Mouse (Mus musculus): Measurements from ENCODE around the gene AL607142.1.

AL607142.1 gene

DNA sequence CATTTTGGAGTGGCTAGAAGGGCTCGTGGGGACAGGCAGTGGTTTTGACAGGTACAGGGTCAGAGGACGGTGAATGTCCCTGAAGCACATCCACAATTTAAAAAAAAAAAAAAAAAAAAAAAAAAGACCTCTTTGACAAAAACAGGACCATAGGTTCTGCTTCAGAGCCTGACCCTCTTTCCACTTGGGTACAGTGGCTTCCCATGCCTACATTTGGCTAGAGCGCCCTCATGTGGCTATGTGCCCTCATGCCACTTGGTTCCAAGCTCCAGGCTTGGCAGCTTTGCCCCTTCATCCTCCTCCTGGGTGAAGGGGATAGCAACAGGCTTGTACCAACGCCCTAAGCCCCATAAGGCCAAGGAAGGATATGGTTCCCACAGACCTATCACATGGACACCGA, 39.8 kb downstream of the AL607142.1 start:
- DNase-seq (ENCODE audit: extremely low spot score) = peak; percentile 24

DNA sequence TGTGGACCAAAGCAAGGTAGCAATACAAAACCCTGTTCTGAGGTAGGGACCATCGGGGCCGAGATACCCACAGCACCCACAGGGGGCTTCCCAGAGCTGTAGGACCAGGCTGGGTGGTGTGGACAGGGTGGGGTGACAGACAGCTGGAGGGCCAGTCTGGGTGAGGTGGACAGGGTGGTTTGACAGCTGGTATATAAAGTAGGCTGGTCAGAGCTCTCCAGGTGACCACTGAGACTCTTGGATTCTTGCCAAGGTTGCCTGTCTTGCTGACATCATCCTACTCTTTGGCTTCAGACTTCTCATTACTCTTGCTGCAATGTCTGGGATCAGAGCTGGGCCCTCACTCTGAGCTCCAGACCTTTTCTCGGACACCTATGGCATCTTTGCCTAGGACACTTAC, 41.6 kb downstream of the AL607142.1 start:
- DNase-seq (ENCODE audit: extremely low spot score) = no peak

DNA sequence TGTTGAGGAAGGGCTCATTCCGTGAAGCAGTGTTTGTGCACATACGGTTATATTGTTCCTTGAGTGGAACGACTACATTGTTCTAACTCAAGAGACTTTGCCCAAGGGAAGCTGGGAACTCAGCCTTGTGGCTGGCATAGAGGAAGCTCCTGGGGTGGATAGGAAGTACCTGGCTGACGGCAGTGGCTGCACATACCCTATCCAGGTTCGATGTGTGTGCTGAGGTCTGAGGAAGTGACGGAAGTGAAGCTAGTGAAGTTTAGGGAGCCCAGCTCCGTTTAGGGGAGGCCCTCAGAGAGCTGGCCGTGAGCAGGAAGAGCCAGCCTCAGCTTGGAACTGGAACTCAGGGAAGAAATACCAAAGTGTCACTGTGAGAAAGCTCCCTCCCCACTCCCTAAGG, 43.0 kb downstream of the AL607142.1 start:
- no peak for DNase-seq (ENCODE audit: extremely low spot score)

DNA sequence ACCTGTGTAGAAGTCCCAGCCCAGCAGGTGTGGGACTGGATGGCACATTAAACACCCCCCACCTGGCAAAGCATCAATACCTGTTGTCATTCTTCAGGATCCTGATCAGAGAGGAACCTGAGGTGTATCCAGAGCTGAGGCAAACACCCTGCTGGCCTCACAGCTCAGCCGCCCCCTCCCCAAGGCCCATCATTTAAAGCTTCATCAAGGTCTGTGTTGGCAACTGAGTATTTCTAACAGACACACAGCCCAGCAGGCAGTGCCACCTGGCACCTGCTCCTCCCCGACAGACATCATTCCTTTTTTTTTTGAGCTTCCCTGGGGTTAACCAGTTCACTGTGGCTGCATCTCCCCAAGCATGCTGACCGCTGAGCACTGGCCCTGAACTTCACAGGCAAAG, 50.7 kb downstream of the AL607142.1 start:
- no peak for DNase-seq (ENCODE audit: extremely low spot score)

DNA sequence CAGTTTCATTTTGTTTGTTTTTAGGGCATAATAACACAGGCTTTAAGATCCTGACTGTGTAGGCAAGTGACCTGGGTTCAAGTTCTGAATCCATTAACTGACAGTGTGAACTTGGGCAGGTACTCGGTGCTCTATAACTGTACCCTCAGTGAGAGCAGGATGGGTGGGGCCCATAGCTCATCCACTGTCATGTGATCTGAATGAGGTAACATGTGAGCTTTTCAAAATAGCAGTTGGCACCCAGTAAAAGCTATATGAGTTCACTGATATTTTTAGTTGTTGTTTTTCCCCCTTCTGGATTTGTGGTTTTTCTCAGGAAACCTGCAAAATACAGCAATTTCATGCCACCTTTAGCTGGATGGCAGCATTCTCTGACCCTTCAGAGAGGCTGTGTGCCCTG, 51.5 kb downstream of the AL607142.1 start:
- DNase-seq (ENCODE audit: extremely low spot score) = no peak

DNA sequence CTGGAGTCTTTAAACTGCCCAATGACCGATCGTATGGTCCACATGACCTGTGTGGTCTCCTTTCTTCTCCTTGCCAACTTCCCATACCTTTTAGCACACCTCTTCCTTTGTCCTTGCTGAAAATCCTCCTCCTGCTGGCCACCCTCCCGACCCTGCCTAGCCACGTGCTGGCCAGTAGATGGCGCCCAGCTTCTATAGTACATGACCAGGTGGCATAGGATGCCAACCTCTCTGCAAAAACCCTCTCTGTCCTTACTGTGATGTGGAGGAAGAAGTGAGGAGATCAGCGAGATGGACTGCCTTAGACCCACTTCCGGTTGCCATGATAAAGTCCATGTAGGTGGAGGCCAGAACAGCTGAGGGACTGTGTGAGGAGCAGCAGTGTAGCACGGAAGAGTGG, 55.5 kb downstream of the AL607142.1 start:
- peak; percentile 40 for DNase-seq (ENCODE audit: extremely low spot score)

DNA sequence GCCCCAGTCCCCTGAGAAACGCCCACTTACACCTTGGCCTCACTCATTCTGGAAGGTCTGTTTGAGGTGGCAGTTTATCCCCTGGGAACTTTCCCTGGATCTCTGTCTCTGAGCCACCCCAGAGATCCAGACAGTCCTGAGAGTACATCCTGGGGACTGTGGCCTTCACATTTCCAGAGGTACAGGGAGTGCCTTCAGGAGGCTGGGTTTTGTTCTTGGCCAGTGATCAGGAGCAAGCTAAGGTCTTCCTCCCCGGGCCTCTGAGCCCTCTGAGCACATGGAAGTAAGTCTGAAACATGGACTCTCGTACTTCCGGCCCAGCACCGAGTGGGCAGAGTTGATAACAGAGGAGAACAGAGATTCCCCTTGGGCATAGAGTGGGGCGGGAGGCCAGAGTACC, 59.9 kb downstream of the AL607142.1 start:
- DNase-seq (ENCODE audit: extremely low spot score) = no peak

DNA sequence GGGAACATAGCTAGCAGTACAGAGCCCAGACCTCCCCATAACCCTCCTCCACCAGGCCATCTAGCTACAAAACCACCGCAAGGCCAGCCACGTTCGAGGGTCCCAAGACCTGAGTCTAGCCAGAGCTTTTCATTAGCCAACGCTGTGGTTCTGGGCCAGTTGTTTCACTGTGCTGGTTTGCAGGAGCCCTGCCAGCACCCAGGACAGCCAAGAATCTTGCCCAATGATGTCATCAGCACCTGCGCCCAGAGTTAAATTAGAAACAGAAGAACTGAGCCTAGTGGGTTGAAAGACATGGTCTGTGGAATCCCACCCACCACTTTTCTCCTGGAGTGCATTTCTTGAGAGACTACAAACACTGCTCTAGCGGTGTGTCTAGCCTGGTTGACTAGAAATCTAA, 61.3 kb downstream of the AL607142.1 start:
- DNase-seq (ENCODE audit: extremely low spot score) = no peak

DNA sequence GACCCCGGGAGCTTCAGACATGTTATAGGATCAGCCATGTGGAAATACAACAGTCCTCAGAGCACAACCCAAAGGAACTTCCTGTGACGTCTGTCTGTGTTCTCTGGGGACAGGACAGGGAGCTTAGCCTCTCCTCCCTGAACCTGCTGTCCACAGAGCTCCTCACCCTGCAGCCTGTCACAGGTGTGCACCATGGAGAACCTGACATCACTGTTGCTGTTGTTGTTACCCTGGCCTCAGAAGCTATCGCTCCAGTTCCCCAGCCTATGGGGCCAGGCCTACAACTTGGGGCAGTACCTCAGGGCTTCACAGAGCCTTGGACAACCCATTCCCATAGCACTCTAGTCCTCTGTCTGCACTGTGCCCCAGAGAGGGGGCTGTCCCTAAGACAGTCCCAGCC, 62.5 kb downstream of the AL607142.1 start:
- DNase-seq (ENCODE audit: extremely low spot score) = no peak

DNA sequence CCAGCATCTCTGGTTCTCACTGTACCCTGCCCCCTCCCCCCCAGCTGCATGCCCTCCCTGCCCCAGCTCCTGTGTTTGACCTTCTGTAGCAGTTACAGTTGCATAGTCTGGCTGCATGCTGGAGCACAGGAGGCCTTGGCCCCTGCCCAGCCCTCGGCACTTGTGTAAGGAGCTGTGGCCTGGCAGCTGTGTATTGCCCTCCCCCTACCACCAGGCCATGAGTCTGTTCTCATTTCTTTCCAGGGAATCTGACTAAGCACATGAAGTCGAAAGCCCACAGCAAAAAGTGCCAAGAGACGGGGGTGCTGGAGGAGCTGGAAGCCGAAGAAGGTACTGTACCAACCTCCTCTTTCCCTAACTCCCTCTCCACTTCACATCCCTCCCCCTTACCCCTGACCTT, 63.2 kb downstream of the AL607142.1 start:
- DNase-seq (ENCODE audit: extremely low spot score) = no peak

DNA sequence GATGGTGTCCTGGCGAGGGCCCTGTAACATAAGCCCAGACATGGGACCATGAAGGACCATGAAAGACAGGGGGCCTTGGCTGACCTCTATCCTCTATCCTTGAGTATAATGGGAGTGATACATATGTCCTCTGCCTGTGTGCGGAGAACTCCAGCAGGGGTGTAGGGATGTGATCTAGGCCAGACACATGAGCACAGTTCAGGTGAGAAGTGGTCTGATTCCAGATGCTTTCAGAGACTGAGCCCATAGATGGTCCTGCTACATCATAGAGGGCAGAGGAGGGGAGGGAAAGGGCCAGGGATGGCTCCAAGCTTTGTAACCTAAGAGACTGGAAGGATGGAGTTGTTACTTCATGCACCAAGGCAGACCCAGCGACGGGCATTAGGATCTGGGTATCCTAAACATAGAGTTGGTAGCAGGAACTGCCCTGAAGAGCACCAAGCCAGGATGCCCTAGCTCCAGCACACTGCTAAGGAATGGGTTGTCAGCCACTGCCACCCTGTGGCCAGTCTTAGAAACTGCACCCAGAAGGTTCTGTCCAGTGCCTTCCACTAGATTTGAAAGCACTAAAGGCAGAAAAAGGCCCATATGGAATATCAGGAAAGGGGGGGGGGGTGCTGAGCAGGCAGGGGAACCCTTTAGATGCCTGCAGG, 64.6 kb downstream of the AL607142.1 start:
- peak; percentile 47 for DNase-seq (ENCODE audit: extremely low spot score)

DNA sequence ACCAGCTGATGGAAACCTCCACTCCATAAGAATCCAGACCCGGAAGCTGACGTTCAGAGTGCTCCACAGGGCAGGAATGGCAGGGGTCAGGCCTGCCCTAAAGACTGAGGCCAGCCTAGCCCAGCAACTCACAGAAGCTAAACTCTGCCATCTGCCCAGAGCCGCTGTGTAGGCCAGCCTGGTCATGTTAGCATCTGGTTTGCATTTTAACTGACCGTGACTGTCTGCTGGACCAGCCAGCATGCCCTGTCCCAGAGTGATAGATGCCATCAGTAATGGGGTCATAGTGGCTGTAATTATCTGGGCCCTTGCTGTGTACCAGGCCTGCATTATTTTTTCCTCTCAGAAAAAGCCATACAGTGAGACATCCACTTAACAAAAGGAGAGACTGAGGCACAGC, 66.1 kb downstream of the AL607142.1 start:
- no peak for DNase-seq (ENCODE audit: extremely low spot score)

DNA sequence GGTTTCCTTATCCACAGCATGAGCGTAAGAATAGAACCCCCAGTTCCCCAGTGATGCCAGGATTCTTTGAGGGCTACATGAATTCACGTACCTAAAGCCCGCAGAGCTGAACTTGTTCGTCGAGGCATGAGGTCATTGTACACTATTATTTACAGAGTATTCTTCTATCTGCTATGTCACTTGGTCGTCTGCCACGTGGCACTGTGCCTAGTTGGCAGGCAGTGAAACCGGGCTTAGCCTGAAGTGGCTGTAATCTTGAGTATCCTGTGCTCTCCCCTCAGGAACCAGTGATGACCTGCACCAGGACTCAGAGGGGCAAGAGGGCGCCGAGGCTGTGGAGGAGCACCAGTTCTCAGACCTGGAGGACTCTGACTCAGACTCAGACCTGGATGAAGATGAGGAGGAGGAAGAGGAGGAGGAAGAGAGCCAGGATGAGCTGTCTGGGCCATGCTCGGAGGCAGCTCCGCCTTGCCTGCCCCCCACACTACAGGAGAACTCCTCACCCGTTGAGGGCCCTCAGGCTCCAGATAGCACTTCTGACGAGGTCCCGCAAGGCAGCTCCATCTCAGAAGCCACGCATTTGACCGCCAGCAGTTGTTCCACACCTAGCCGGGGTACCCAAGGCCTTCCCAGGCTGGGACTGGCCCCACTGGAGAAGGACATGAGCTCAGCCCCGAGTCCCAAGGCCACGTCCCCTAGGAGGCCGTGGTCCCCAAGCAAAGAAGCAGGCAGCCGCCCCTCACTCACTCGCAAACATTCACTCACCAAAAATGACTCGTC, 66.8 kb downstream of the AL607142.1 start:
- DNase-seq (ENCODE audit: extremely low spot score) = no peak

DNA sequence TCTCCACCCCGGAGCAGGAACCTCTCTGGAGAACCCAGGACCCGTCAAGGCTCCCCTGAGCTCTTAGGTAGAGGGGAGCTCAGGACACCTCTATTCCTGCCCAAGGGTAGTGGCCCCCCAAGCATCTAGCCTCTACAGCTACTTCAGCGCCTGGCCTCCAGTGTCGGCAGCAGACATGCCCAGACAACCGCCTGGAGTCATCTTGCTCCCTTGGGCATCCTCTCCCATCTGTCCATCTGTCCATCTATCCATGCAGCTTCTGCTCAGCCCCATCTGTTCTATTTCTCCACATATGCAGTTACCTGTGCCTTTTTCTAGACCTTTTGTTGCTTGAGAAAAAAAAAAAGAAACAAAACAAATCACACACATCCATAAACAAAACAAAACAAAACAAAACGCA, 69.4 kb downstream of the AL607142.1 start:
- no peak for DNase-seq (ENCODE audit: extremely low spot score)

DNA sequence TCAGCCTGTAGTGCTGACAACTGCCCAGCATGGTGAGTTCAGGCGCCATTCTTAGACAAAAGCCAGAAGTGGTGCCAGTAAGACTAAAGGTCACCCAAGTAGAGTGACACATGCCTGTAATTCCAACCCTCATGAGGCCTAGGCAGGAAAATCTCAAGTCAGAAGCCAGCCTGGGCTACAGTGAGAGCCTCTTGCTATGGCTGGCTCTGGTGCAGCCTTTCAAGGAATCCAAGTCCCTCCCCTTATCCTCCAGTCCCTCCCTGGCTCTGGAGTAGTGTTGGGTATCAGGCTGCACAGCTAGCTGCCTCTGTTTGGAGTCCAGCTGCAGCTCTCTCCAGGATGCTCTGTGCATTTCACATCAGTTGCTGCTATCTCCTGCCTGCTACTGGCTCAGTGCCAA, 77.0 kb downstream of the AL607142.1 start:
- no peak for DNase-seq (ENCODE audit: extremely low spot score)

DNA sequence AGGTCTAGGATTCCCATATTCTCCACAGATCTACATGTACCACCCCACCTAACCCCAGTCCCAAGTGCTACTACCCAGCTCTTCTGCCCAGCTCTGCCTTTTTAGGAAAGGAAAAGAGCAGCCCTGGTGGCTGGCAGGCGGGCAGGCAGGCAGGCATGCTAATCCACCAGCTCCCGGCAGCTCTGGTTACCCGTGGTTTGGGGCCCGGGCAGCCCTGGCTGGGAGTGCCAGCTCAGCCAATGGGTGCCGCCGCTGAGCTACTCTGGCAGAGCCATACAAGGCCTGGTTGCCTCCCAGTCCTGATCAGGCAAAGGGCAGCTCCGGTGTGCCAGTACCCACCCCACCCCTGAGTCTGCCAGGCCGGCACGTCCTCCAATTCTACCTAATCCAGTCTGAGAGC, 78.1 kb downstream of the AL607142.1 start:
- DNase-seq (ENCODE audit: extremely low spot score) = no peak
